Mouse (Mus musculus): ENCODE data around the gene Soga3. TPM values are rescaled to one million over a fixed set of nuclear protein-coding genes. Genes with fewer than 3 reads are reported as not detected.

Gene Soga3
- polyA plus RNA-seq, 1 experiment from 2014 or later: 0.22 TPM

DNA sequence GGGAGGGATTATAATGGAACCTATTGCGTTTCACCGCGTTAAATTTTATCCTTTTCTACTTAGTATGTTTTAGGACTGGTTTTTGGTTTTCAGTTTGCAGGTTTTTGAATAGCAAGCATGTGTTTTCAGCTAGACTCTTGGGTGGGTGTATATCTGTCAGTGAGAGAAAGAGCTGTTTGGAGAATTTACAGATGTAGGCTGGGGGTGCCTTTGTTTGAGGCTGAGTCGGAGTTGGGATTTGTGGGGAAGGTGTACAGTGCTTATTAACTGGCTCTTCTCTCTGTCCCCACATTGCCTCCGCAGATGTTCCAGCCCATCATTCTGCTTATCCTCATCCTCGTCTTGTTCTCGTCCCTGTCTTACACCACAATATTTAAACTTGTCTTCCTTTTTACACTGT lies 55.0 kb downstream of the Soga3 start, which contains the start of gene Gm49353:
TSS of gene Gm49353 (plus strand) at position 313 of the 400 bp plus-strand sequence.
- no peak within 1 kb of the TSS for H3K4me3 ChIP-seq (ENCODE audit: low read length)
- ATAC-seq (replicated peaks; ENCODE audit: extremely low read depth, insufficient read depth, low FRiP score): no peak
- H3K4me2 ChIP-seq (ENCODE audit: low read depth, low read length): no peak within 1 kb of the TSS
- H3K27me3 ChIP-seq (ENCODE audit: control insufficient read depth, insufficient read depth, low read length): no peaks in the 10 kb centered on the region
- 82% methylated on average over 7 of the region's 7 CpGs for WGBS
- no peak within 1 kb of the TSS for H3K9ac ChIP-seq (ENCODE audit: low read length)
- peaks cover 7% of the 10 kb centered on the region for H3K9me3 ChIP-seq (replicated peaks; ENCODE audit: control insufficient read depth, low read length)
- H3K27ac ChIP-seq (ENCODE audit: low read length): no peak within 1 kb of the TSS
- H3K36me3 ChIP-seq (ENCODE audit: control insufficient read depth, insufficient read depth): no peaks in the 10 kb centered on the region
- H3K4me1 ChIP-seq (ENCODE audit: control insufficient read depth, insufficient read depth, low read length): no peaks in the 10 kb centered on the region

DNA sequence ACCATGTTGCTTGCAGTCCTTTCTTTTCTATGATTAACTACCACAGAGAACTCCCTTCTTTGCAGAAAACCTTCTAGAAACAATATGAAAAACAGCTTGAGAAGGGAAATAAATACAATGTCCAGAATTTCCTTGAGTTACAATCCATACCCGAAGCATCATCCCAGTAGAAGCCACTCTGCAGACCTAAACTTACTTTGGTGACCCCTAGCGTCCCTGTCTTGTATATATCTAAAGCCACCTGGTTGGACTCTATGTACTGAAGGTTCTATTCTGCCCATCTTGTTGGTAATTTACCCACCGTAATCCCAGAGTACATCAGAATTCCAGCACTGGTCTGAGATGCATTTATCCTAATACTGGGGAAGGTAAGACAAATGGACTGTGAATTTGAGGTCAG lies 56.2 kb downstream of the Soga3 start:
- no peak overlapping the region for H3K4me2 ChIP-seq (ENCODE audit: low read depth, low read length)
- no peaks in the 10 kb centered on the region for H3K27me3 ChIP-seq (ENCODE audit: control insufficient read depth, insufficient read depth, low read length)
- no peak overlapping the region for H3K9ac ChIP-seq (ENCODE audit: low read length)
- H3K36me3 ChIP-seq (ENCODE audit: control insufficient read depth, insufficient read depth): no peaks in the 10 kb centered on the region
- H3K4me1 ChIP-seq (ENCODE audit: control insufficient read depth, insufficient read depth, low read length): no peaks in the 10 kb centered on the region
- H3K27ac ChIP-seq (ENCODE audit: low read length): no peak overlapping the region
- peaks cover 7% of the 10 kb centered on the region for H3K9me3 ChIP-seq (replicated peaks; ENCODE audit: control insufficient read depth, low read length)
- H3K4me3 ChIP-seq (ENCODE audit: low read length): no peak overlapping the region
- ATAC-seq (replicated peaks; ENCODE audit: extremely low read depth, insufficient read depth, low FRiP score): no peak
- WGBS: 64% methylated on average over 3 of the region's 3 CpGs

DNA sequence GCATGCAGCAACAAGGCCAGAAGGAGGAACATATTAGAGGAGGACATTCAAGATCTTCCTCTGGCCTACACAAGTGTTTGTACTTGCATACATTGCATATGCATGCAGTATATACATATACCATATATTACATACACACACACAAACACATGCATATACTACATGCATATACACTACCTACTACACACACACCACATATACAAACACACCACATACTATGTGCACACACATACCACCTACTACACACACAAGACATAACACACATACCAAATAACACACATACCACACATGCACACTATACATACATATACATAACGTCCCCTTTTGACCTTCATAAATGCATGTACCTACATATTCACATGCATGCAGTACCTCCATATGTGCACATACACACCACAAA lies 57.0 kb downstream of the Soga3 start:
- Histone ChIP-seq H3K4me2 (ENCODE audit: low read depth, low read length) (no peak overlapping the region), H3K4me1 (ENCODE audit: control insufficient read depth, insufficient read depth, low read length) (no peaks in the 10 kb centered on the region), H3K9me3 (replicated peaks; ENCODE audit: control insufficient read depth, low read length) (peaks cover 7% of the 10 kb centered on the region), H3K36me3 (ENCODE audit: control insufficient read depth, insufficient read depth) (no peaks in the 10 kb centered on the region), H3K27me3 (ENCODE audit: control insufficient read depth, insufficient read depth, low read length) (no peaks in the 10 kb centered on the region), H3K27ac (ENCODE audit: low read length) (no peak overlapping the region), H3K4me3 (ENCODE audit: low read length) (no peak overlapping the region), H3K9ac (ENCODE audit: low read length) (no peak overlapping the region)
- 77% methylated on average over 1 of the region's 1 CpGs for WGBS
- ATAC-seq (replicated peaks; ENCODE audit: extremely low read depth, insufficient read depth, low FRiP score): no peak

DNA sequence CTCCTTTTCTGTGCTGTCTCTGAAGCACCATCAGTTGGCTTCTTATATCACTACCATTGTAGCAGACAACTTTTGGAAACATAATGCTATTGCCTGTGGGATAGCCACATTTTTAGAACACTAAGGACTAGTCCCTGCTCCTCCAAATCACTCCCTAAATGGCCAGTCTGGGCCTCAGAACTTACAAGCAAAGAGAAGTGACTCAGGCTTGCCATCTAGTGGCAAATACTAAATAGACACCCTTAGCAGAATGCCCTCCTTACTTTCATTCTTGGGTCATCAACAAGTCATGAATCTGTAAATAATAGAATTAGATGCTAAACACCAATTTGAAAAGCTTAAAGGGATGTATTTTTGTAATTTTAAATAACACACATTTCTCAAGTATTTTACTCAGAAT lies 63.1 kb downstream of the Soga3 start:
- Histone ChIP-seq H3K36me3 (ENCODE audit: control insufficient read depth, insufficient read depth) (no peaks in the 10 kb centered on the region), H3K4me2 (ENCODE audit: low read depth, low read length) (no peak overlapping the region), H3K4me3 (ENCODE audit: low read length) (no peak overlapping the region), H3K9me3 (replicated peaks; ENCODE audit: control insufficient read depth, low read length) (no peaks in the 10 kb centered on the region), H3K27ac (ENCODE audit: low read length) (no peak overlapping the region), H3K9ac (ENCODE audit: low read length) (no peak overlapping the region), H3K4me1 (ENCODE audit: control insufficient read depth, insufficient read depth, low read length) (no peaks in the 10 kb centered on the region), H3K27me3 (ENCODE audit: control insufficient read depth, insufficient read depth, low read length) (no peaks in the 10 kb centered on the region)
- no peak for ATAC-seq (replicated peaks; ENCODE audit: extremely low read depth, insufficient read depth, low FRiP score)

DNA sequence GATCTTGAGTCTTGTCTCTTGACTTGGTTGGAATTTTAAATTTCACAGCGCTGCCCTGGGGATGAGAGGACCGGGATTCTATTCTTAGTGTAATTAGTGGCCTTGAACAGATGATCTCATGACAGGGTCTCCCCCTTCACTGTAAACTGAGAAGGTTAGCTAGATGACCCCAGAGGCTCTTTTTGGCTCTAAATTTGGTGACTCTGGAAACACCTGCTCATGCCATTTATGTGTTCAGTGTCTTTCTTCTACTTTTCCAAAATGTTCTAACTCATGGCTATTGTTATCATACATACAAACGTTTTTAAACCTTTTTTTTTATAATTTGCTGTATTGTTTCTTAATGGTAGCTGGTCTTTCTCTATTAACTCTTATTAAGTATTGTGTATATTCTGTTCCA lies 65.1 kb downstream of the Soga3 start:
- H3K9ac ChIP-seq (ENCODE audit: low read length): no peak overlapping the region
- no peak overlapping the region for H3K4me2 ChIP-seq (ENCODE audit: low read depth, low read length)
- no peaks in the 10 kb centered on the region for H3K9me3 ChIP-seq (replicated peaks; ENCODE audit: control insufficient read depth, low read length)
- no peaks in the 10 kb centered on the region for H3K27me3 ChIP-seq (ENCODE audit: control insufficient read depth, insufficient read depth, low read length)
- no peaks in the 10 kb centered on the region for H3K4me1 ChIP-seq (ENCODE audit: control insufficient read depth, insufficient read depth, low read length)
- no peaks in the 10 kb centered on the region for H3K36me3 ChIP-seq (ENCODE audit: control insufficient read depth, insufficient read depth)
- 38% methylated on average over 3 of the region's 3 CpGs for WGBS
- ATAC-seq (replicated peaks; ENCODE audit: extremely low read depth, insufficient read depth, low FRiP score): no peak
- no peak overlapping the region for H3K4me3 ChIP-seq (ENCODE audit: low read length)
- no peak overlapping the region for H3K27ac ChIP-seq (ENCODE audit: low read length)

DNA sequence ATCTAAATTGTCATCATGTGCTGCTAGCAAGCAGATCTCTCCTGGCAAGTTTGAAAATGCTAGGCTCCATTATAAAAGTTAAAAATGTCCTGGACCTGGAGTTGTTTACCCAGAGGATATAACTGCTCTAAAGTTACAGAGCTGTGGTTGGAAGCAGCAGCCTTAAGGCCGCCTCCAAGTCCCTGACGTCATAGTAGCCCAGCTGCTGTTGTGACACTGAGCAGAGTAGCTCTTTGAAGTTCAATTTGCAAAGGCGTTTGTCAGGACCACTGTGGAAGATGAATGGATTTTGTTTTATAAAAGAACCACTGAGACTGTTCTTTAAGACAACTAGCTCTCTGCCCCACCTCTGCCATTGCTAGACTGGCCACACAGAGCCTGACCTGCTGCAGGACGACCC lies 67.8 kb downstream of the Soga3 start, which contains the start of gene 9330159F19Rik:
TSS of gene 9330159F19Rik (plus strand) at position 154 of the 400 bp plus-strand sequence.
- Histone ChIP-seq H3K4me3 (ENCODE audit: low read length) (no peak within 1 kb of the TSS), H3K27me3 (ENCODE audit: control insufficient read depth, insufficient read depth, low read length) (no peaks in the 10 kb centered on the region), H3K9me3 (replicated peaks; ENCODE audit: control insufficient read depth, low read length) (no peaks in the 10 kb centered on the region), H3K36me3 (ENCODE audit: control insufficient read depth, insufficient read depth) (no peaks in the 10 kb centered on the region), H3K4me2 (ENCODE audit: low read depth, low read length) (no peak within 1 kb of the TSS; the same call in 1 of the 2 replicates), H3K27ac (ENCODE audit: low read length) (no peak within 1 kb of the TSS), H3K9ac (ENCODE audit: low read length) (no peak within 1 kb of the TSS), H3K4me1 (ENCODE audit: control insufficient read depth, insufficient read depth, low read length) (no peaks in the 10 kb centered on the region)
- ATAC-seq (replicated peaks; ENCODE audit: extremely low read depth, insufficient read depth, low FRiP score): no peak
- 16% methylated on average over 4 of the region's 4 CpGs for WGBS

DNA sequence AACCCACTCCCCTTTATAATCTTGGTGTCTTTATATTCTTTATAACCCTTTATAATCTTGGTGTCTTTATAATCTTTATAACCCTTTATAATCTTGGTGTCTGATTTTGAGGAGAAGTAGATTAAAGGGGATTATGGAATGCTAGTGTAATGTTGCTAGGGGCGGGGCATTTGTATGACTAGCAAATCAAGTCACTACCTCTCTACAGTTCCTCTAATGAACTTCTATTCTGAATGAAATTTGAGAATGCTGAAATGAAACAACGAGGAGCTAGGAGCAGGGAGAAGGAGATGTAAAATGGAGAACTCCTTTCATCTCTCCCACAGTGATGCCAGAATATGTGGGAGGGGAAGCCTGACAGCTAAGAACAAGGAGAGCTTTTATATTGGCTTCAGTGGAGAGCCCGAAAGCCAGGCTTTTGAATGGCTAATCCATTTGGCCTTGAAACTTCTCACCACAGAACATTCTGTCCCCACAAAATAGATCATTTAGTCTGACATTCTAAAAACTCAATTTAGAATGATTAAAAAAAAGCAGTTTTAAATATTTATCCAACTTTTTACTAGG lies 70.0 kb downstream of the Soga3 start:
- no peak overlapping the region for H3K4me2 ChIP-seq (ENCODE audit: low read depth, low read length)
- H3K4me3 ChIP-seq (ENCODE audit: low read length): no peak overlapping the region
- H3K9me3 ChIP-seq (replicated peaks; ENCODE audit: control insufficient read depth, low read length): no peaks in the 10 kb centered on the region
- no peak overlapping the region for H3K27ac ChIP-seq (ENCODE audit: low read length)
- H3K36me3 ChIP-seq (ENCODE audit: control insufficient read depth, insufficient read depth): no peaks in the 10 kb centered on the region
- WGBS: 62% methylated on average over 3 of the region's 3 CpGs
- no peaks in the 10 kb centered on the region for H3K4me1 ChIP-seq (ENCODE audit: control insufficient read depth, insufficient read depth, low read length)
- H3K27me3 ChIP-seq (ENCODE audit: control insufficient read depth, insufficient read depth, low read length): no peaks in the 10 kb centered on the region
- no peak overlapping the region for H3K9ac ChIP-seq (ENCODE audit: low read length)
- no peak for ATAC-seq (replicated peaks; ENCODE audit: extremely low read depth, insufficient read depth, low FRiP score)

DNA sequence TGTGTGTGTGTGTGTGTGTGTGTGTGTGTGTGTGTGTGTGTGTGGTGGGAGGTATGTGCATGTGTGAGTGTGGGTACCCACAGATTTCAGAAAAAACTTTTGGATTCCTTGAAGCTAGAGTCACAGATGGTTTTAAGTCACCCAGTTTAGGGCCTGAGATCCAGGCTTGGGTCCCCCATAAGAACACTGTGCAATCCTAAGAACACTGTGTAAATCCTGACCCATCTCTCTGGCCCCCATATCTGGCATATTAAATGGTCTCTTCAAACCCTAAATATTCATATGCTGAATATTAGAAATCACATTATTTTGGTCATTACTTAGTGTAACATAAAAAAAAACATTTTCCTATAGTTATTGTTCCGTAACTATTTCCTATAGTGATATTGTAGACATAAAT lies 73.3 kb downstream of the Soga3 start:
- Histone ChIP-seq H3K27ac (ENCODE audit: low read length) (no peak overlapping the region), H3K36me3 (ENCODE audit: control insufficient read depth, insufficient read depth) (no peaks in the 10 kb centered on the region), H3K9ac (ENCODE audit: low read length) (no peak overlapping the region), H3K4me1 (ENCODE audit: control insufficient read depth, insufficient read depth, low read length) (no peaks in the 10 kb centered on the region), H3K4me2 (ENCODE audit: low read depth, low read length) (no peak overlapping the region), H3K27me3 (ENCODE audit: control insufficient read depth, insufficient read depth, low read length) (no peaks in the 10 kb centered on the region), H3K4me3 (ENCODE audit: low read length) (no peak overlapping the region), H3K9me3 (replicated peaks; ENCODE audit: control insufficient read depth, low read length) (no peaks in the 10 kb centered on the region)
- no peak for ATAC-seq (replicated peaks; ENCODE audit: extremely low read depth, insufficient read depth, low FRiP score)
- 87% methylated on average over 1 of the region's 1 CpGs for WGBS

DNA sequence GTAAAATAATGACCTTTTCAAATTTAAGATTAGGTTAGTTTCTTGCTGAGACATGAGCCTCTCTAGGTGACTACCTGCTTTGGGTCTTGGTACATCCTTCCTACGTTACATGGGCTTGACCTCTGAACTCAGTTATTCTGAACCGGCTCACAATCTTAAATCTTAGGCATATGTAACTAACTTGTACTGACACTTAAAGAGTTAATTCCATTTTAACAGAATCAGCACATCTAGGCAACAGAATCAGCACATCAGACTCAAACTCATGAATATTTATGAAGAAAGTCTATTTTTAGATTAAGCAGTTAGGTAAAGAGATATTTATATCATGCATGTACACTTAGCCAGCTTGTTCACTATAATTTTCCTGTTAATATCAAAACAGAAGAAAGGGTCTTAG lies 73.8 kb downstream of the Soga3 start:
- Histone ChIP-seq H3K4me2 (ENCODE audit: low read depth, low read length) (no peak overlapping the region), H3K9me3 (replicated peaks; ENCODE audit: control insufficient read depth, low read length) (no peaks in the 10 kb centered on the region), H3K4me3 (ENCODE audit: low read length) (no peak overlapping the region), H3K9ac (ENCODE audit: low read length) (no peak overlapping the region), H3K36me3 (ENCODE audit: control insufficient read depth, insufficient read depth) (no peaks in the 10 kb centered on the region), H3K4me1 (ENCODE audit: control insufficient read depth, insufficient read depth, low read length) (no peaks in the 10 kb centered on the region), H3K27me3 (ENCODE audit: control insufficient read depth, insufficient read depth, low read length) (no peaks in the 10 kb centered on the region), H3K27ac (ENCODE audit: low read length) (no peak overlapping the region)
- no peak for ATAC-seq (replicated peaks; ENCODE audit: extremely low read depth, insufficient read depth, low FRiP score)
- 75% methylated on average over 2 of the region's 2 CpGs for WGBS

Data from heart, embryonic 16.5 days (tissue).